Mouse (Mus musculus): ENCODE measurements around the gene Ifngr1. TPM values are rescaled to one million over a fixed set of nuclear protein-coding genes. Genes with fewer than 3 reads are reported as not detected.

Ifngr1 gene
- polyA plus RNA-seq, 1 experiment from 2014 or later, result 34.3 TPM

DNA sequence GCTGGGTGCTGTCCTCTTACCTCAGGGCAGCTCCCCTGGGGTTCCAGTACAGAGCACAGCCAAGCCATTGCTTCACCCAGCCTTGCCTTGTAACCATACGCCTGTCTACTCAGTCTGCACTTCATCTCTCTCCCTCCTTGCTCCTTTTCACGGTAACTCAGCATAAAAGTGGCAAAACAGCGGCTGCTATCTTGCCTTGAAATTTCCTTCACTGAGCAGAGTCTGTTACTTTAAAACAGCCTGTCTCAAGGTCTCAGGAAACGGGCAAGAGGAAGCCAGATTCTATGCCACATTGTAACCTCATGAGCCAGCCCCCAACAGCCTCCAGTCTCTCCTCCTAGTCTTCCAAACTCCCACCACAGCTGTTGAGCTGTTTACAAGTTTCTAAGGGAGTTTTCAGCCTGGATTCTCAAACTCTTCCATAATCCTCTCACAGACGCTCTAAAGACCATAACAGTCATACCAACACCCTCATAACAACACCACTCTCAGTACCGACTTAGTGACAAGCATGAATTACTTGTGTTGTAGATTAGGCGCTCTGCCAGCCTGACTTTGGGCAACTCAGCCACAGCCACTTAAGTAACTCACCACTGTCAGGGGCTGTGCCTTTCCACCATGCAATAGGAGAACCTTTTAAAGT lies 21.5 kb downstream of the Ifngr1 start:
- Histone ChIP-seq H3K9me3 (ENCODE audit: control insufficient read depth, low read length) (no peaks in the 10 kb centered on the region), H3K4me1 (ENCODE audit: control insufficient read depth, insufficient read depth, low read length) (peaks cover 6% of the 10 kb centered on the region), H3K27ac (ENCODE audit: low read depth, low read length) (no peak overlapping the region), H3K27me3 (ENCODE audit: control insufficient read depth, insufficient read depth, low read length) (no peaks in the 10 kb centered on the region), H3K9ac (ENCODE audit: low read length) (no peak overlapping the region), H3K4me2 (no peak overlapping the region), H3K4me3 (ENCODE audit: low read depth, low read length) (no peak overlapping the region), H3K36me3 (ENCODE audit: control insufficient read depth, insufficient read depth, low read length) (peaks cover 2% of the 10 kb centered on the region; the same call in 1 of the 2 replicates)
- WGBS, result 71% methylated on average over 7 of the region's 7 CpGs
- ATAC-seq (ENCODE audit: low FRiP score), result no peak
- no peak for DNase-seq (ENCODE audit: low spot score, missing footprints)

- no peak overlapping the region for H3K27ac ChIP-seq (ENCODE audit: low read depth, low read length)
- H3K27me3 ChIP-seq (ENCODE audit: control insufficient read depth, insufficient read depth, low read length), result no peaks in the 10 kb centered on the region
- no peaks in the 10 kb centered on the region for H3K9me3 ChIP-seq (ENCODE audit: control insufficient read depth, low read length)
- H3K9ac ChIP-seq (ENCODE audit: low read length), result no peak overlapping the region
- DNase-seq (ENCODE audit: low spot score, missing footprints), result no peak
- H3K4me2 ChIP-seq, result no peak overlapping the region
- no peaks in the 10 kb centered on the region for H3K4me1 ChIP-seq (ENCODE audit: control insufficient read depth, insufficient read depth, low read length)
- 72% methylated on average over 5 of the region's 5 CpGs for WGBS
- no peak overlapping the region for H3K4me3 ChIP-seq (ENCODE audit: low read depth, low read length)
- no peak for ATAC-seq (ENCODE audit: low FRiP score)
- no peaks in the 10 kb centered on the region for H3K36me3 ChIP-seq (ENCODE audit: control insufficient read depth, insufficient read depth, low read length)
Observed at GRCm38 (mm10) chr10:19619736-19620135, 28.0 kb downstream of the Ifngr1 start.

- Histone ChIP-seq H3K27ac (ENCODE audit: low read depth, low read length) (no peak within 1 kb of the TSS), H3K27me3 (ENCODE audit: control insufficient read depth, insufficient read depth, low read length) (no peaks in the 10 kb centered on the region), H3K4me1 (ENCODE audit: control insufficient read depth, insufficient read depth, low read length) (no peaks in the 10 kb centered on the region), H3K9ac (ENCODE audit: low read length) (no peak within 1 kb of the TSS), H3K9me3 (ENCODE audit: control insufficient read depth, low read length) (no peaks in the 10 kb centered on the region), H3K4me2 (no peak within 1 kb of the TSS), H3K4me3 (ENCODE audit: low read depth, low read length) (no peak within 1 kb of the TSS), H3K36me3 (ENCODE audit: control insufficient read depth, insufficient read depth, low read length) (no peaks in the 10 kb centered on the region)
- no peak for ATAC-seq (ENCODE audit: low FRiP score)
- DNase-seq (ENCODE audit: low spot score, missing footprints), result no peak
- 98% methylated on average over 2 of the region's 2 CpGs for WGBS
Observed at GRCm38 (mm10) chr10:19621408-19622048, 29.8 kb downstream of the Ifngr1 start, which contains the start of gene Il22ra2. Il22ra2 (plus strand) TSS chr10:19621998.

DNA sequence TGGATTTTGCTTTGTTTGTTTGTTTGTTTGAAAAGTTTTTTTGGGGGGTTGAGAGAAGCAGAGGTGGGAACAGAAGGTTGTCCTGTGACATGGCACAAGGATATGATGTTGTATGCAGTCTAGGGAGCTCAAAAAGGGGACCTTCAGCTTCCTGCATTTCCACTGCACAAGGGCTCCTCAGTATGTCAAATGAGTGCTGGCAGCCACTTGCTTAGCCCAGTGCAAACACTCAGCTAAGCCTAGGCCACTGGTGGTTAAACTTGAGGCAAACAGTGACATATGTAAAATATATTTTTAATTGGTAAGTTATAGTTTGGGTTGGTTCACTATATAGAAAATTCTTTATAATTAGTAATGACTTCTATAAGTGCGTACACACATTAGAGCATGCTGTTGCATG lies 32.9 kb downstream of the Ifngr1 start:
- no peaks in the 10 kb centered on the region for H3K4me1 ChIP-seq (ENCODE audit: control insufficient read depth, insufficient read depth, low read length)
- H3K4me2 ChIP-seq, result no peak overlapping the region
- H3K27me3 ChIP-seq (ENCODE audit: control insufficient read depth, insufficient read depth, low read length), result no peaks in the 10 kb centered on the region
- WGBS, result 96% methylated on average over 1 of the region's 1 CpGs
- H3K27ac ChIP-seq (ENCODE audit: low read depth, low read length), result no peak overlapping the region
- ATAC-seq (ENCODE audit: low FRiP score) (no peak), DNase-seq (ENCODE audit: low spot score, missing footprints) (no peak)
- no peak overlapping the region for H3K9ac ChIP-seq (ENCODE audit: low read length)
- H3K36me3 ChIP-seq (ENCODE audit: control insufficient read depth, insufficient read depth, low read length), result no peaks in the 10 kb centered on the region
- no peaks in the 10 kb centered on the region for H3K9me3 ChIP-seq (ENCODE audit: control insufficient read depth, low read length)
- H3K4me3 ChIP-seq (ENCODE audit: low read depth, low read length), result no peak overlapping the region

GRCm38 (mm10) chr10:19627342-19627741 lies 35.6 kb downstream of the Ifngr1 start:
- DNase-seq (ENCODE audit: low spot score, missing footprints), result no peak
- Histone ChIP-seq H3K9me3 (ENCODE audit: control insufficient read depth, low read length) (no peaks in the 10 kb centered on the region), H3K4me1 (ENCODE audit: control insufficient read depth, insufficient read depth, low read length) (no peaks in the 10 kb centered on the region), H3K27me3 (ENCODE audit: control insufficient read depth, insufficient read depth, low read length) (no peaks in the 10 kb centered on the region), H3K9ac (ENCODE audit: low read length) (no peak overlapping the region), H3K36me3 (ENCODE audit: control insufficient read depth, insufficient read depth, low read length) (no peaks in the 10 kb centered on the region), H3K4me3 (ENCODE audit: low read depth, low read length) (no peak overlapping the region), H3K27ac (ENCODE audit: low read depth, low read length) (no peak overlapping the region), H3K4me2 (no peak overlapping the region)
- ATAC-seq (ENCODE audit: low FRiP score), result no peak
- WGBS, result 88% methylated on average over 2 of the region's 2 CpGs

DNA sequence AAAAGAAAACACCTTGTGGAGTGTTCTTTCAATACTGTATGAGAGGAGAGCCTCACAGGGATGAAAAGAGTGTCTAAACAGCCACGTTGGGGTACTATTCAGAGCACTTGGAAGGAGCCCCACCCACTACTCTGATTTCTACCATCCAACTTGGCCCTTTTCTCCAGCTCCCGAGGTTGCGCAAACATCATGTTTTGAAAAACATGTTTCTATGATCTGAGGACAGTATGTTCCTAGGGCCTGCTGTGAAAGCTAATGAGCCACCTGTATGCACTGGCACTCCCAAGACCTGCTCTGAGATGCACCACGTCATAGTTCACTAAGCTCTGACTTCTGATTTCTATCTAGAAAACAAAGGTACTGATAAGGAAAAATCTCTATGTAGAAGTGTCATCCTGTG lies 36.0 kb downstream of the Ifngr1 start:
- no peak overlapping the region for H3K4me2 ChIP-seq
- ATAC-seq (ENCODE audit: low FRiP score), result no peak
- no peaks in the 10 kb centered on the region for H3K9me3 ChIP-seq (ENCODE audit: control insufficient read depth, low read length)
- no peak for DNase-seq (ENCODE audit: low spot score, missing footprints)
- no peaks in the 10 kb centered on the region for H3K27me3 ChIP-seq (ENCODE audit: control insufficient read depth, insufficient read depth, low read length)
- no peaks in the 10 kb centered on the region for H3K4me1 ChIP-seq (ENCODE audit: control insufficient read depth, insufficient read depth, low read length)
- H3K4me3 ChIP-seq (ENCODE audit: low read depth, low read length), result no peak overlapping the region
- no peaks in the 10 kb centered on the region for H3K36me3 ChIP-seq (ENCODE audit: control insufficient read depth, insufficient read depth, low read length)
- no peak overlapping the region for H3K27ac ChIP-seq (ENCODE audit: low read depth, low read length)
- WGBS, result 88% methylated on average over 4 of the region's 4 CpGs
- no peak overlapping the region for H3K9ac ChIP-seq (ENCODE audit: low read length)

DNA sequence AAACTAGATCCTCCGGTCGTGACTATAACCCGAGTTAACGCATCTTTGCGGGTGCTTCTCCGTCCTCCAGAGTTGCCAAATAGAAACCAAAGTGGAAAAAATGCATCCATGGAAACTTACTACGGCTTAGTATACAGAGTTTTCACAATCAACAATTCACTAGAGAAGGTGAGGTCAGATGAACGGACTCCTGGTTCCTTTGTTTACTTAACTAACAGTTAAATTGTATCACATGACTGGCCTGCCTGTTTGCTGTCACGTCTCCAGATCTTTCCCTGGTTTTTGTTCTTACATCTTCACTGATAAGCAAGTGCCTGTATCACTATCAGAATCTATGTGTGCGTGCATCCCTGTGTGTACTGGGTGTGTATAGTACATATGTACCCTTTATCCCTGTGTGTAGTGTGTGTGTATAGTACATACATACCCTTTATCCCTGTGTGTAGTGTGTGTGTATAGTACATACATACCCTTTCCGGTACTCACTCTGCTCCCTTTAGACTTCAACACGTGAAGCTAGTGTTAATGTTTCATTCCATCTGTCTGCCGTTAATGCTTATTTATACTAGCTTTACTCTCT lies 40.0 kb downstream of the Ifngr1 start:
- H3K27me3 ChIP-seq (ENCODE audit: control insufficient read depth, insufficient read depth, low read length), result no peaks in the 10 kb centered on the region
- DNase-seq (ENCODE audit: low spot score, missing footprints) (no peak), ATAC-seq (ENCODE audit: low FRiP score) (no peak)
- no peaks in the 10 kb centered on the region for H3K4me1 ChIP-seq (ENCODE audit: control insufficient read depth, insufficient read depth, low read length)
- no peak overlapping the region for H3K4me2 ChIP-seq
- WGBS, result 84% methylated on average over 13 of the region's 13 CpGs
- no peak overlapping the region for H3K4me3 ChIP-seq (ENCODE audit: low read depth, low read length)
- H3K9ac ChIP-seq (ENCODE audit: low read length), result no peak overlapping the region
- H3K9me3 ChIP-seq (ENCODE audit: control insufficient read depth, low read length), result no peaks in the 10 kb centered on the region
- H3K27ac ChIP-seq (ENCODE audit: low read depth, low read length), result no peak overlapping the region
- no peaks in the 10 kb centered on the region for H3K36me3 ChIP-seq (ENCODE audit: control insufficient read depth, insufficient read depth, low read length)

DNA sequence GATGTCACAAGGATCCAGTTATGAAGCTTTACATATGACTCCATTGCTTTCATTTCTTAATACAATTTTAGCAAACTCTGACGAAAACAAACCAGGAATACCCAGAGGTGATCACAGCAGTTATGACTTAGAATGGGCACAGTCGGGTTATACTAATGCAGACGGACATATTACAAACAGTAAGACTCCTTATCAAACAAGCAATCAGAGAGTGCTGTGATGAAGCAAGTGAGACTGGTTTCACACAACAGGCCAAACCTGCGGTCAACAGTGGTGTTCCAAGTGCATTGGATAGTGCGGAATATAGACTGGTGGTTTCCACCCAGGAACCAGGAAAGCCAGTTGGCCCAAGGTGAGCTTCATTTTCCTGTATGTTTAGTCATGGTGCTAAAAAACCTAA lies 47.1 kb downstream of the Ifngr1 start:
- H3K27ac ChIP-seq (ENCODE audit: low read depth, low read length), result no peak overlapping the region
- no peaks in the 10 kb centered on the region for H3K27me3 ChIP-seq (ENCODE audit: control insufficient read depth, insufficient read depth, low read length)
- H3K4me2 ChIP-seq, result no peak overlapping the region
- H3K4me3 ChIP-seq (ENCODE audit: low read depth, low read length), result no peak overlapping the region
- H3K9me3 ChIP-seq (ENCODE audit: control insufficient read depth, low read length), result no peaks in the 10 kb centered on the region
- 91% methylated on average over 5 of the region's 5 CpGs for WGBS
- H3K9ac ChIP-seq (ENCODE audit: low read length), result no peak overlapping the region
- DNase-seq (ENCODE audit: low spot score, missing footprints) (no peak), ATAC-seq (ENCODE audit: low FRiP score) (no peak)
- H3K36me3 ChIP-seq (ENCODE audit: control insufficient read depth, insufficient read depth, low read length), result no peaks in the 10 kb centered on the region
- H3K4me1 ChIP-seq (ENCODE audit: control insufficient read depth, insufficient read depth, low read length), result no peaks in the 10 kb centered on the region

DNA sequence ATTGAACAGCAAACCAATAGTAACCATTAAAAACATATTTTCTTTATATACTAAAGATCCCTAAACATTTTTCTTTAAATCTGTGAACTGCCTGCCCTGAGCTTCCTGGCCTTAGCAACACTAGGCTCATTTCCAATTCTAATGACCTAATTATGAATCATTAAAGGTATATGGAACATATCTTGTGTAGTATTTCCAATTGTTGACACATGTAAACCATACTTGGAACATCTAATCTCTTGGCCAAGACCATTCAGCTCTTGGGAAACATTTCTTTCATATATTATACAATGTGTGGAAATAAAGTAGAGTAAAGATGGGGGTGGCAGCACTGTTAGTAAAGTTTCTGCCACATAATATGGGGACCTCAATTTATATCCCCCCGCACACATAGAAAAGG lies 47.9 kb downstream of the Ifngr1 start:
- WGBS, result 91% methylated on average over 1 of the region's 1 CpGs
- H3K4me3 ChIP-seq (ENCODE audit: low read depth, low read length), result no peak overlapping the region

More for the DNA sequence above, 47.9 kb downstream of the Ifngr1 start:
- no peak overlapping the region for H3K27ac ChIP-seq (ENCODE audit: low read depth, low read length)
- no peaks in the 10 kb centered on the region for H3K9me3 ChIP-seq (ENCODE audit: control insufficient read depth, low read length)
- ATAC-seq (ENCODE audit: low FRiP score), result no peak
- no peak for DNase-seq (ENCODE audit: low spot score, missing footprints)
- no peaks in the 10 kb centered on the region for H3K4me1 ChIP-seq (ENCODE audit: control insufficient read depth, insufficient read depth, low read length)
- no peaks in the 10 kb centered on the region for H3K27me3 ChIP-seq (ENCODE audit: control insufficient read depth, insufficient read depth, low read length)
- no peaks in the 10 kb centered on the region for H3K36me3 ChIP-seq (ENCODE audit: control insufficient read depth, insufficient read depth, low read length)
- no peak overlapping the region for H3K9ac ChIP-seq (ENCODE audit: low read length)
- H3K4me2 ChIP-seq, result no peak overlapping the region
